Mouse (Mus musculus): ENCODE measurements at regions not wholly inside any gene's neighbourhood (a gene's known extent, or its start where the extent isn't known, plus 50 kb on each side); places are given as distances from the start of the nearest gene placed in this dataset.

DNA sequence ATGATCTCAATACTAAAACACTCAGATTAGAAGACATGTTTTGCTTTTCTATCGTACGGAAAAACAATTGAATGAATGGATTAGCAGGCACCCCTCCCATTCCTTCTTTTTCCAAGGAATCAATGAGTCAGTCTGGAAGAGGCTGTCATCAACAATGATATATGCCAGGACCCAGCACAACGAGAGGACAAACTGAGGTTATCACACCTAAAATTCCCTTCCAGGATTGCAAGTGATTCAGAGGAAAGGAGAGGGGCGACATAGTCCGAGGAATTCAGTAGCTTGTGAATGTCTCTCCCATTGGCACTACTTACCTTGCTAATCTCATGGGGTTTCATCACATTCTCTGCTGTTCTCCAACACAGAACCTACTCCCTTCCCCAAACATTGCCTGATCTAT is 620.1 kb upstream of the Mpdz start:
- TF ChIP-seq CTCF (IDR thresholded peaks at IDR 0.05), result no peak
- no peak for TF ChIP-seq POLR2A (IDR thresholded peaks at IDR 0.05; ENCODE audit: insufficient read depth, low read depth, low read length)
- no peak for TF ChIP-seq EP300 (IDR thresholded peaks at IDR 0.05; ENCODE audit: insufficient read depth, low read depth, low read length)
